Mouse (Mus musculus) adrenal gland, adult 2 months (tissue): ENCODE measurements around the gene Slc25a25. TPM values are rescaled to one million over a fixed set of nuclear protein-coding genes. Genes with fewer than 3 reads are reported as not detected.
A peak's percentile ranks its signal among the peaks of the same experiment; 100 is the strongest.
"Not testable (repeated sequence)": the region's sequence is repeated elsewhere in the genome, so short reads cannot be mapped to it uniquely, and the experiment has no call there.

Experiments used
- DNase-seq: peaks from one replicate; pipeline ENCODE4 v3.0.0; 2021
- long read RNA-seq: library from polyadenylated mRNA; stranded (forward); transcript quantifications from one replicate; pipeline ENCODE4 v2.0.0, GENCODE M21; 2021
- polyA plus RNA-seq: library from polyadenylated mRNA; depleted of rRNA; stranded (reverse); fragments of >200 nt; gene quantifications from 2 replicates; pipeline ENCODE4 v1.2.3, GENCODE M21; 2012; rRNA removed
- total RNA-seq, 2 experiments: library from RNA; stranded (reverse); gene quantifications; 2 replicates each; pipeline ENCODE4 v1.2.3; 2021

Gene Slc25a25
- 10 to 100 TPM; 34.0 to 79.5 TPM for total RNA-seq
- 35.2 and 36.8 TPM in 2 replicates for polyA plus RNA-seq
- long read RNA-seq, transcript Slc25a25-203 (10 exons, 2,541 nt) = major isoform, 31 of 61 reads
- long read RNA-seq, transcript Slc25a25-205 (10 exons, 3,278 nt) = minor isoform, 23 of 61 reads
- long read RNA-seq, partial matches to known transcripts = 3 of 61 reads
- long read RNA-seq, other reads (novel, unspliced or antisense) = 3 of 61 reads

- peak; percentile 98 for DNase-seq
Observed at GRCm38 (mm10) chr2:32450881-32451844, at the start of gene Slc25a25. TSS of gene Slc25a25 (minus strand) at chr2:32451445.

GRCm38 (mm10) chr2:32500461-32500860 is 49.2 kb upstream of the Slc25a25 start:
- no peak for DNase-seq

GRCm38 (mm10) chr2:32499365-32499764 is 48.1 kb upstream of the Slc25a25 start:
- DNase-seq = no peak

- DNase-seq = no peak
Observed at GRCm38 (mm10) chr2:32496190-32496589, 44.9 kb upstream of the Slc25a25 start.

- peak; percentile 34 for DNase-seq
Observed at GRCm38 (mm10) chr2:32495185-32495726, 44.0 kb upstream of the Slc25a25 start.

GRCm38 (mm10) chr2:32494522-32494921 is 43.3 kb upstream of the Slc25a25 start:
- DNase-seq = no peak

GRCm38 (mm10) chr2:32493301-32493701 is 42.1 kb upstream of the Slc25a25 start:
- no peak for DNase-seq

GRCm38 (mm10) chr2:32492661-32493060 is 41.4 kb upstream of the Slc25a25 start:
- no peak for DNase-seq

GRCm38 (mm10) chr2:32490730-32491129 is 39.5 kb upstream of the Slc25a25 start:
- DNase-seq = not testable (repeated sequence)

- DNase-seq = peak; percentile 86
Observed at GRCm38 (mm10) chr2:32488679-32489078, 37.4 kb upstream of the Slc25a25 start.

GRCm38 (mm10) chr2:32487124-32487623 is 35.9 kb upstream of the Slc25a25 start:
- peak; percentile 89 for DNase-seq

- no peak for DNase-seq
Observed at GRCm38 (mm10) chr2:32486155-32486554, 34.9 kb upstream of the Slc25a25 start.

- DNase-seq = no peak
Observed at GRCm38 (mm10) chr2:32485751-32486150, 34.5 kb upstream of the Slc25a25 start.

GRCm38 (mm10) chr2:32484933-32485332 is 33.7 kb upstream of the Slc25a25 start:
- DNase-seq = no peak

GRCm38 (mm10) chr2:32483179-32483875 is 32.1 kb upstream of the Slc25a25 start:
- DNase-seq = no peak

- no peak for DNase-seq
Observed at GRCm38 (mm10) chr2:32482351-32482750, 31.1 kb upstream of the Slc25a25 start.

- DNase-seq = not testable (repeated sequence)
Observed at GRCm38 (mm10) chr2:32475361-32475760, 24.1 kb upstream of the Slc25a25 start.

- DNase-seq = peak; percentile 86
Observed at GRCm38 (mm10) chr2:32471681-32472061, 20.4 kb upstream of the Slc25a25 start.

GRCm38 (mm10) chr2:32471001-32471680 is 19.9 kb upstream of the Slc25a25 start:
- peak; percentile 24 for DNase-seq

- DNase-seq = no peak
Observed at GRCm38 (mm10) chr2:32464212-32464891, 13.1 kb upstream of the Slc25a25 start.

- DNase-seq = no peak
Observed at GRCm38 (mm10) chr2:32463773-32464172, 12.5 kb upstream of the Slc25a25 start.
